Mouse (Mus musculus): Measurements from ENCODE around the gene Slc27a4.
A peak's percentile ranks its signal among the peaks of the same experiment; 100 is the strongest.
"Not testable (repeated sequence)": the region's sequence is repeated elsewhere in the genome, so short reads cannot be mapped to it uniquely, and the experiment has no call there.

Slc27a4 gene

DNA sequence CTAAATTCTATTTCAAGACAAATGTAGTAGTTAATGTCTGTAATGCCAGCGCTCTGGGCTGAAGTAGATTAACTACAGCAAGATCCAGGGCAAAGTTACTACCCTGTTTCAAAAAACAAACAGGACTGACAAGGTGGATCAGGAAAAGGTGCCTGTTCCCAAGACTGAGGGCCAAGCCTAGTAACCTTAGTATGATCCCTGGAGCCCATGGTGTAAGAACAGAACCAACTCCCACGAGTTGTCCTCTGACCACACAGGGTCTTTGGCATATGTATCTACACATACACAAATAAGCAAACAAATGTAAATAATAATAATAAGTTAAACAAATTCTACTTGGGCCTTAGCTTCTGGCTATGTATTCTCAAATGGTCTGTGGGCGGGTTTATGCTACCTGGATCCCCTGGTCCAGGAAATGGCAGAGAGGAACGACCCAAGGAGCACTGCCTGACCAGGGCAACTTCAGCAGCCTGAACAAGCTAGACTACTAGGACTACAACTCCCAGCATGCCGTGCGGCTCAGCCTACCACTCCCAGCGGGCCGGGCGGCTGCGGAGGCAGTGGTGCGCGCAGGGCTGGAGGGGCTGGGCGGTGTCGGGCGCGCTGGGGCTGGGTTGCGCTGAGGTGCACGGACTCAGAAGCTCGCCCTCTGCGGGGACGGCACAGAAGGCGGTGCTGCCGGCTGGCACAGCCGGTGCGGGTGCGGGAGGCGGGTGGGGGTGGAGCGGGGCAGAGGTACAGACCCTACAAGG, at the start of gene Slc27a4:
TSS of gene Slc27a4 (plus strand) at position 560 of the 752 bp plus-strand sequence.
- peak; percentile 91 for DNase-seq (ENCODE audit: low spot score)

DNA sequence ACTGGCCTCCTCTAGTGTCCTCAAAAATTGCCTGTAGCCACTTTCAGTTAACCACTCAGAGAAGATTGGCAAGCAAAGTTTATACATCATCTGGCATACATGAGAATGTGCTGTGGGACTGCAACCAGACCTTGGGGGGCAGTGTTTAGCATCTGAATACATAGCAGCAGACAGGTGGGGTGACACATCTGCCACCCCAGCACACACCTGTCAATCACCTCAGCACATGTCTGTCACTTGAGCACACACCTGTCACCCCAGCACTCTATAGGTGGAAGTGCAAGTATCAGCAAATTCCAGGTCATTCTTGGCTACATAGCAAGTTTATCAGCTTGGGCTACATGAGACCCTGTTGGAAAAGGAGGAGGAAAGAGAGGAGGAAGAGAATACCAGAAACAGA, 46.7 kb upstream of the Slc27a4 start:
- DNase-seq (ENCODE audit: low spot score): no peak

DNA sequence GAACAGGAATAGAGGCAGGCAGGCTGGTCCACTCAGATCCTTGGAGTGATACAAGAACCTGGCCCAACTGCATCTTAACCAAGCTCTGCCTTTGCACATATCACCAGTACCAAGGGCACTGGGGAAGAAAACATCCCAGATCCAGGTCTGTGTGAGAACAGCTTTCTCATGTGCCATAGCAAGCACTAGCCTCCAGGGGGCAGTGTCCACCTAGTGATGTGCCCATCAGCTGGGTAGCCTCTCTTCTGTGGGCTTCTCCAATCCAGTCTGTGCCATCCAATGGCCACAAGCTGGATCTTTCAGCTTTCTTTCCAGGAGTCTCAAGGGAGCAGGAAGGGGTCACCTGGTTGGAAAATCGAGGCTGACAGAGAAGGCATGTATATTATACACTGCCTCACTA, 37.6 kb upstream of the Slc27a4 start:
- DNase-seq (ENCODE audit: low spot score): peak; percentile 53

DNA sequence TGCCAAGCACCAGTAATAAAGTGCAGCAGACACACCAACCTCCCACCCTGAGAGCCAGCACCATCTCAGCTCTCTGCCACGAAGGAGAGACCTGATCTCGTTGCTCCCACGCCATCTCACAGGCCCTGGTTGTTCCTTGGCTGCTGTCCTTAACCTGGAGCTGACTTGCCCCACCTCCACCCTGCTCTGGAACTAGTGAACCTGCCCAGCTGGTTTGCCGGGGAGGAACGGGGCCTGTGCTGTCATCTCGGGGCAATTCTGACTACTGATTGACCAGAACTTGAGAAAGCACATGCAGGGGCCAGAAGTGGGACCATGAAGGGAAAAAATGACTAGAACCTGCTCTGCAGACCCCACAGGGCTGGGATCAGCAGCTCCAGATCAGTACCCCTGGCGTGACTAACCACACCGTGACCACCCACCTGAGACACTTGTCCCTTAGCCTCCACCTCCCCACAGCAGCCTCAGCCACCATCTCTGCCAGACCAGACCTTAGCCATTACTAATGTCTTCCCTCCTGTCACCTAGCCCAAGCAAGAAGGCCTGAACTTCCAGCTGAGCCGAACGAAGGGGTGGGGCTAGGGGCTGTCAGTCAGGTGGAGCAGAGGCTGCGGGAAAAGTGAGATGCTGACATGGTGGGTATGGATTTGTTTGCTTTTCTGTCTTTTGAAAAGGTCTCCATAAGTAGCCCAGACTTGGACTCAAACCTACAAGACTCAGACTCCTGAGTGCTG, 34.3 kb upstream of the Slc27a4 start:
- DNase-seq (ENCODE audit: low spot score): no peak

DNA sequence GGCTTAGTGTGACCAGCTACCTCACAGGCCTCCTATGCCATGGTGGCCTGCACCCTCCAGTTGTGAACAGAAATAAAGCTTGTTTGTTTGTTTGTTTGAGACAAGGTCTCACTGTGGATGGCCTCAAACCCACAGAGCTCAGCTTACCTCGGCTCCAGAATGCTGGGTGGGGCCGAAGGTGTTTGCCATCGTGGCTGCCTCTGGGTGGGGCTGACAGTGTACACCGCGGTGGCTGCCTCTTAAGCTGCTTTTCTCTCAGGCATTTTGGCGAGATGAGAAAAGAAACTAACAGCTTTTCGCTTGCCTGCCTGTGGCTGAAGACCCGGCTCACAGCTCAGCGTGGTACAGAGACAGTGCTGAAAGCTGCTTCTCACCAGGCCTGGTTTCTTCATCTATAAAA, 33.5 kb upstream of the Slc27a4 start:
- DNase-seq (ENCODE audit: low spot score): no peak

DNA sequence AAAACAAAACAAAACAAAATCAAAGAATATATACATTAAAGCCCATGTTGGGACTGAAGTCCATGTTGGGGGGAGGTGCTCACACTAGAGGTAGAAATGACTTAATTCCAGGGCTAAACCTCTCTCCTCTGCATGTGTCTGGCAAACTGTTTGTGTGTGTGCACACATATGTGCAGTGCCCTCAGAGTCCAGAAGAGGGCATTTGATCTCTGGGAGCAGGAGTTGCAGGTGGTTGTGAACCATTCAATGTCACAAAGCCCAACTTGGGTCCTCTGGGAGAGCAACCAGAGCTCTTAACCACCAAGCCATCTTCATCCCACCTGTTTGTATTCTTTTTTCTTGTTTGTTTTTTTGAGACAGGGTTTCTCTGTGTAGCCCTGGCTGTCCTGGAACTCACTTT, 32.3 kb upstream of the Slc27a4 start:
- no peak for DNase-seq (ENCODE audit: low spot score)

DNA sequence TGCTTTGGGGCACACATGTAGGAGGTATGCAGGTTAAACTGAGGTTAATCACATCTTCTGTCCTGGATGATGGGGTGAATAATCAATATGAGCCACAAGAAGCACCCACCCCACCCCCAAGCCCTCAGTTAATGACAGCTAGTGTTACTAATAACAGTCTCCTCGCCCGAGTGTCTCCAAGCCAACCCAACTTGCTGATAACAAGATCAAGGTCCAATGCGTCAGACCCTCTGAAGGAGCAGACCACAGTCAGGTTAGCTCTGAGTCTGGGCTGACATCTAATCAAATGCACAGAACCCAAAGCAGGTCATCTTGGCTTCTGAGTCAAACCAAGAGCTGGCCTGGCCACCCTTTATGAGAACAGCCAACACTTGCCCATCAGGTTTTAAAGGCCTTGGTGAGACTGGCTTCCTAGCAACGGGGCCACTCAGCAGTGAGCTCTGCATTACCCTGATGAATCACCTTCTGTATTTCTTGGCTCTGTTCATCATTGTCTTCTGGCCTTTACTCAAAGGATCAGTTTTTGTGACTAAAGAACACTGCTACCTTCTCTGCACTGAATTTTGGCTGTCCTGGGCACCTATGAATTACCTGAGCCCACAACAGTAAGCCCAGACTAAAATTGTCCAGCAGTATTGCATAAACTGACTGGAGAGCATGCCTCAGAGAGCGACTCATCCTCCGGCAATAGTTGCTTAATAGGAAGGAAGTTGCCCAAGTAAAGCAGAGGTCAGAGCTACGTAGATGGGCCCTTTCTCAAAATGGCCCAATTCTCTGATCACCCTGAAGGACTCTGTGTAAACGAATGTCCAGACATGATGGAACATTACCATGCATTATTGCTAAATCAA, 30.6 kb upstream of the Slc27a4 start:
- no peak for DNase-seq (ENCODE audit: low spot score)

DNA sequence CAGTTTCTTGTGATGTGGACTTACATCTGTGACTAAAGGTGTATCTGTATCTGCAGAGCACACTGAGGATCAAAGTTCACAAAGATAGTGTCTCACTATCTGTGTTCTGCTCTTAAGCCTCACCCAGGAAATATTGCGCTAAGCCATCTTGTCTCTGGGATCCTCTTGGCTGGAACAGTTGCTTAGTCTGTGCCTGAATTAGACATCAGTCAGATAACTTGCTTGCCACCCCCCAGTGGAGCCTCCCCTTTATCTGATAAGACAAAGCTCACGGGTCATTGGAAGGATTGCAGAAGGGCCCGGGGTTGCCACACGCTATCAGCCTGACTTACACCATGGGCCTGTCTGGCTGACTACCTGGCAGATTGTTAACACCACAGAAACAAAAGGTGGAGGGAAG, 29.1 kb upstream of the Slc27a4 start:
- no peak for DNase-seq (ENCODE audit: low spot score)

DNA sequence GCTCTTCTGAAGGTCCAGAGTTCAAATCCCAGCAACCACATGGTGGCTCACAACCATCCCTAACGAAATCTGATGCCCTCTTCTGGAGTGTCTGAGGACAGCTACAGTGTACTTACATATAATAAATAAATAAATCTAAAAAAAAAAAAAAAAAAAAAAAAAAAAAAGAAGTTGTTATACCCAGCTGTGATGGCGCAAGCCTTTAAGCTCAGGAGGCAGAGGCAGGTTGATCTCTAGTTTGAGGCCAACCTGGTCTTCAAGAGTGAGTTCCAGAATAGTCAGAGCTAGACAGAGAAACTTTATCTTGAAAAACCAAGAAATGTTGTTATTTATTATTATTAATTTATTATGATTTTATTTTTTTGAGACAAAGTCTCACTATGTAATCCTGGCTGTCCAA, 21.2 kb upstream of the Slc27a4 start:
- DNase-seq (ENCODE audit: low spot score): not testable (repeated sequence)

DNA sequence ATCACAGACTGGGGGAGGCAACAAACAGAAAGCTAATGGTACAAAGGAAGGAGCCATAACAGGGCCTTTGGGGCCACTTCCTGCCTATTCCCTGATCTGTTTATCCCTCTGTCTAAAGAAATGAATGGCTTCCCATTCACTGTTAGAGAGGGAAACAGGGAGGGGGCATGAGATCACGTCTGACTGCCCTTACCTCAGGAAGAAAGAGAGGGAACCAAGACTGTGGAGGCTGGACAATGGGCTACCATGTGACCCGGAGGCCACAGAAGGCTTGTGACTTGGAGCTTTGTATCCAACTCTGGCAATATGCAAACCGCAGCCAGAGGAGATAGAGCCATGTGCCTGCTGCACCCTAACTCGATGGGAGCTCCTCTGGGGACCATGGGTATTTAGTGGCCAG, 18.1 kb upstream of the Slc27a4 start:
- DNase-seq (ENCODE audit: low spot score): no peak

DNA sequence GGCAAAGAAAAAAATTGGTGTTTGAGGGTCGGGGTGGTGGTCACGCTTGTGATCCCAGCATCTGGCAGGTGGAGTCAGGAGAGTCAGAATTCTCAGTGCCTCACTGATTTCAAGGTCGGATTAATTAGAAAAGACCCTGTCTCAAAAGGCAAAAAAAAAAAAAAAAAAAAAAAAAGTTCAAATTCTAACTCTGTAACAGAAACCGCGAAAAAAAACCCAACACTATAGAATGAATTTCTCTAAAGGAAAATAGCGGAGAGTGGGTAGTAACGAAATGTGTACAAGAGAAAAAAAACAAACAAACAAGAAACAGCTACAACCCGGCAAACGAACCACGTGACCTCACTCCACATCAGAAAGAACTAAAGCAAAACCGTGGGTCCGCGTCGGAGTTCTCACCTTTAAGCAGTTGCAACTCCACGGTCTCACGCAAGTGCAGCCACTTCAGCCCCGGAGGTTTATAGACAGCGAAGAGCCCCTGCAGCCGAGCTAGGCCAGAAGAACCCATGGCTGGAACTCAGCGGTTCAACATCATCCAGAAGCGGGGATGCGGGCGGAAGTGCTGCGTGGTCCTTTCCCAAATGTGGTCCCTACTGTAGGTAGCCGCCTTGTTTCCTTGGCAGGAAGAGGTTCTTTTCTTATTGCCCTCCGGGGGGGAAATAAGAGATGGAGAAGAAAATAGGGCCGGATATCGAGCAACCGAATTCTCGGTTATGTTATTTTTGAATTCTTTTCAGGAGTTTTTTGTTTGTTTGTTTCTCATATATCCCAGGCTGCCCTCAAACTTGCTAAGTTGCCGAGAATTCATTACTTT, 15.1 kb upstream of the Slc27a4 start, which contains the start of gene Coq4:
TSS of gene Coq4 (plus strand) at position 390 of the 814 bp plus-strand sequence.
- peak; percentile 83 for DNase-seq (ENCODE audit: low spot score)

DNA sequence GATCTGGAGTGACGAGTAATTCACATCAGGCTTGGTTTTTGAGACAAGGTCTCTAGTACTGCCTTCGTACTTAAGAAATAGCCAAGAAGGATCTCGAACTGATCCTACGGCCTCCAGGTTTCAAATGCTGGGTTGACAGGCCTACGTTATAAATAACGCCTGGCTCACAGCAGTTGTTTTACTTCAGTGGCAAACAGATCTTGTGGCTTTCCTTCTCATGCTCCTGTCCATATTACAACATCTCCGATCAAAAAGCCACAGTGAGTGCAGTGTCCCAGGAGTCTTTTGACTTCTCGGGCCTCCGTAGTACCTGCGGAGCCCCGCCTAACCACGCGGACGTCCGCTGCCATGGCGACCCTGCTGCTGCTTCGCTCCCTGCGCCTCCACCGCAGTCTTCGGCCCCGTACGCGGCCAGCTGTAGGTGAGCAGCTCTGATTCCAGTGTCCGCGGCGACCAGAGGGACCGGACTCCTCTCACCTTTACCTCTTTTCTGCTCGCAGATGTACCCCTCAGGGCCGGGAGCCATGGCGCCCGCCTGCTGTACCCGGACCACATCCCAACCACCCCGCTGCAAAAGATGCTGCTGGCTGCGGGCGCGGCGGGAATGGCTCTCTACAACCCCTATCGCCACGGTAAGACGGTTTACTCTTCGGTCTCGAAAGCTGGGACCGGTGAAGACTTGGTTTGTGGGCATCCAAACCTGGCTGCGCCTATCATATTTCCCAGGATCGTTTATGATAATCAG, 14.3 kb upstream of the Slc27a4 start, which contains the start of gene Trub2:
TSS of gene Trub2 (minus strand) at position 566 of the 745 bp plus-strand sequence.
- DNase-seq (ENCODE audit: low spot score): peak; percentile 68

DNA sequence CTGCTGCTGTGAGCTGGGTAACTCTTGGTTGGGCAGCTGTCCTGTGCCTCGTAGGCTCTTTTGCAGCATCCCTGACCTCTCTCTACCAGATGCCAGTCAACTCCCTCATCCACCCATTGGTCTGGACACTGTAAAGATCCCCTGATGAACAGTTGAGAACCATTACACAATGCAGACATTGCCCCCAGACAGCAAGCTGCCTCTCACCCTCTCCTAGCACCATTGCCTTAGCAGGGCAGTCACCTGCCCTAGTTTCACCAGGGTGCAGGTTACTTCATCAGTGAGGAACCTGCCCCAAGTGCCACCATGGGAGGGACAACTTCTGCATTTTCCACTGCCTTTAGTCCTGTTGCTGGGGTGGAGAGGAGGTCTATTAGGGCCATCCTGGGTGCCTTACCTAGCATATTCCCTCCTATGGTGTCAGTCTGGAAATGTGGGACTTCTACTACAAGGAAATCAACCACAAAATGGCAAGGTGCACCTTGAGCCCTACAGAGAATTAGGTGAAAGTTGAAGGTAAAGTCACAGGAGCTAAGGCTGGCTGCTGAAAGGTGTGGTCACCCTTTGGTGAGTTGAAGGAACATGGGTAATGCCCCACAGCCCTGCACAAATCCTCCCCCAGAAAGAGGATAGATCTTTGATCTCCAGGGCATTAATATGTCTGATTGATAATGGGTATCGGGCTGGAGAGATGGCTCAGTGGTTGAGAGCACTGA, 9.5 kb upstream of the Slc27a4 start:
- no peak for DNase-seq (ENCODE audit: low spot score)

DNA sequence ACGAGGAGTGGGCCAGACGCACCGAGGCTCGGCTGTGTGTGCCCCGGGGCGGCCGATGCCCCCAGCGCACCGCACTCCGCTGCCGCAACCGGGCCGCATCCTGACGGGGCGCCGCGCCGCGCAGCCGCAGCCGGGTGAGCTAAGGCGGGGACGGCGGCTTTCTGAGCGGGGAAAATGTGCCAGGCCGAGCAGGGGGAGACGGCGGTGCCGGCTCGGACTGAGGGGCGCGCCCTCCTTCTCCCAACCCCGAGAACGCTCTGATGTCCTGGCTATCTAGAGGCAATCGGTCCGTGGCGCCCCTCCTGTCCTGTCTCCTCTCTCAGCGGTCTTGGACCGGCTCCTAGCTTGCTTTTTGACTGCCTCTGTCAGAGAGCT, 380 bp downstream of the Slc27a4 start:
- no peak for DNase-seq (ENCODE audit: low spot score)

DNA sequence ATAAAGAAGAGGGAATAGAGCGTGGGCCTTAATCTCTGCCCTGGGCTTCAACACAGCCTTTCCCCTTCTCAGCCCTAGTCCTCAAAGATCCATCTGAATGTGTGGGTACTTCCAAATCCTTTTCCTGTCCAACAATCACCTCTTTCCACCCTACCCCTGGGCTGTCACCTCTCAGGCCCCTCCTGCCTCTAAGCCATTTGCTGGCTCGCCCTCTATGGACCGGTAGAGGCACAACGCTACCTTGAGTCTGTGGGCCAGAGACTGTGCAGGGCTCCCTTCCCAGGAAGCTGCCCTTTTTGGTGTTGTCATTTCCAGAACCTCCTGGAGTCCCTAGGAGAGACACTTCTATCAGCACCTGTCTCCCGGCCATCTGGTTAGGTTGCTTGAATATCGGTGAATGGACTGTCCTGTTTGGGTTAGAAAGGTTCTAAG, 982 bp downstream of the Slc27a4 start:
- DNase-seq (ENCODE audit: low spot score): no peak

DNA sequence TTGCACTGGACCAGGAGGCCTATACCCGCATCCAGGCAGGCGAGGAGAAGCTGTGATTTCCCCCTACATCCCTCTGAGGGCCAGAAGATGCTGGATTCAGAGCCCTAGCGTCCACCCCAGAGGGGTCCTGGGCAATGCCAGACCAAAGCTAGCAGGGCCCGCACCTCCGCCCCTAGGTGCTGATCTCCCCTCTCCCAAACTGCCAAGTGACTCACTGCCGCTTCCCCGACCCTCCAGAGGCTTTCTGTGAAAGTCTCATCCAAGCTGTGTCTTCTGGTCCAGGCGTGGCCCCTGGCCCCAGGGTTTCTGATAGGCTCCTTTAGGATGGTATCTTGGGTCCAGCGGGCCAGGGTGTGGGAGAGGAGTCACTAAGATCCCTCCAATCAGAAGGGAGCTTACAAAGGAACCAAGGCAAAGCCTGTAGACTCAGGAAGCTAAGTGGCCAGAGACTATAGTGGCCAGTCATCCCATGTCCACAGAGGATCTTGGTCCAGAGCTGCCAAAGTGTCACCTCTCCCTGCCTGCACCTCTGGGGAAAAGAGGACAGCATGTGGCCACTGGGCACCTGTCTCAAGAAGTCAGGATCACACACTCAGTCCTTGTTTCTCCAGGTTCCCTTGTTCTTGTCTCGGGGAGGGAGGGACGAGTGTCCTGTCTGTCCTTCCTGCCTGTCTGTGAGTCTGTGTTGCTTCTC, 13.4 kb downstream of the Slc27a4 start:
- DNase-seq (ENCODE audit: low spot score): no peak

DNA sequence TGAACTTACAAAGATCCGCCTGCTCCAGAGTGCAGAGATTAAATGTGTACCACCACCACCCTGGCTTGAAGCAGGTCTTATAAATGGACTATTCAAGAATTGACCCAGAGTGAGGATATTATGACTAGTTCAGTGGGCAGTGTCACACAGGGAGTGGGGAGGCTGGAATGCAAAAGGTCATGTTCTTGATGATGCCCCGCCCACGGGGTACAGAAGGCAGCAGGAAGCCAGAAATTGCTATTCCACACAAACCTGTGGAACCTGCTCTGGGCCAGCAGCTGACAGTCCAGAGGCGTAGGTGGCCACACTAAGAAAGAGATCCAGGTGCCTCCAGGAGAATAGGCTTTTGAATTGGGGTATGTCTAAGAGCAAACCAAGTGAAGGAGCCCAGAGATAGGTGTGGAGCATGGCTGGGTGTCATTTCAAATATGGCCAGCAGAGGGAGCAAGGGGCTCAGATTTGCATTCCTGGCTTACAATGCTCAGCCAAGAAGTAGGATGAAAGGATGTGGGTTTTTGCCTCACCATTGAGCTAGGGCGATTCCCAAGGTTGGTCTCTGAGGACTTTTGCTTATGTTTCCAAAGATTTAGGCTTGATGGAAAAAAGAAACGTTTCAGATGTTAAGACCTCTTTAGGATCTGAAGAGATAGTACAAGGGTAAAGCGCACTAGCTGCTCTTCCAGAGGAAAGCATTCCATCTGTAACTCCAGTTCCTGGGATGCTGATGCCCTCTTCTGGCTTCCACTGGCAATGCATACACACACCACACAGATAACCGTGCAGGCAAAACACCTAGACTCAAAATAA, 15.2 kb downstream of the Slc27a4 start:
- DNase-seq (ENCODE audit: low spot score): peak; percentile 81

DNA sequence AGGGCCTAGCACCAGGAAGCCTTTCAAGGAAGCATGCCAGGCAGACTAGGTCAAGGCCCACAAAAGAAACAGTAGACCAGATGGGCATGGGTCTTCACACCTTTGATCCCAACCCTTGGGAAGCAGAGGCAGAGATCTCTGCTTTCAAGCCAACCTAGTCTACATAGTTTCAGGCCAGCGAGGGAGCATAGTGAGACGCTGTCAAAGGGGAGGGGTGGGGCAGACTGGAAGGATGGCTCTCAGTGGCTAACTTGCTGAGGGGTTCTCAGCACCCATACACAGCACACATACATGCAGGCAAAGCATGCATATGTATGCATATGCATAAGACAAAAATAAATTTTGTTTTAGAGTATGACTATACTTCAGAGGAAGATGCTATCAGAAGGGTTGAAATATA, 16.9 kb downstream of the Slc27a4 start:
- no peak for DNase-seq (ENCODE audit: low spot score)

Measured in ovary, postnatal 14 days (tissue).